In genomic region chr7:118704001-118704850, GRCm38 (mm10) we compare ENCODE assay signal across 9 mouse cellular contexts. TPM values are rescaled to one million over a fixed set of nuclear protein-coding genes. Genes with fewer than 3 reads are reported as not detected.
DNase-seq lines count a peak whose midpoint lies in the region; ATAC-seq and TF ChIP-seq lines count a peak whose summit lies in the region.
"Had no signal": no experiment of that assay in that cellular context is flagged by ENCODE, and none has a peak within 500 bp of the region (broad histone marks: within the 10 kb centered on the region; RNA-seq: fewer than 3 reads in every experiment).

No protein-coding gene starts in this region.

- peak overlapping the region; percentile 59 for H3K4me2 ChIP-seq in forebrain, embryonic 16.5 days (ENCODE audit: low read length)

- H3K27me3 ChIP-seq in E14TG2a.4 (ENCODE audit: insufficient read depth, low read length), result no peaks in the 10 kb centered on the region
- H3K27me3 ChIP-seq in forebrain, embryonic 16.5 days (replicated peaks; ENCODE audit: control insufficient read depth, insufficient read depth, low read length), result no peaks in the 10 kb centered on the region
- H3K27me3 ChIP-seq: Patski had no signal

- H3K4me3 ChIP-seq in E14TG2a.4 (replicated peaks; ENCODE audit: low read length) (peak overlapping the region; percentile 91), macrophage (ENCODE audit: inconsistent target) (peak overlapping the region; percentile 52)
- H3K4me3 ChIP-seq in forebrain, embryonic 16.5 days (replicated peaks; ENCODE audit: low read length), result peak overlapping the region; percentile 91

- no peak overlapping the region for H3K27ac ChIP-seq in forebrain, embryonic 16.5 days (ENCODE audit: low read length)
- no peak overlapping the region for H3K27ac ChIP-seq in macrophage

- no peak overlapping the region for H3K9ac ChIP-seq in forebrain, embryonic 16.5 days (replicated peaks; ENCODE audit: low read depth, low read length)

- H3K4me1 ChIP-seq in E14TG2a.4 (replicated peaks; ENCODE audit: low read depth, low read length), result peaks cover 28% of the 10 kb centered on the region
- peaks cover 21% of the 10 kb centered on the region for H3K4me1 ChIP-seq in forebrain, embryonic 16.5 days (replicated peaks; ENCODE audit: control insufficient read depth, insufficient read depth, low read length)

- 75% methylated on average over 9 of the region's 9 CpGs for WGBS in forebrain, embryonic 16.5 days
- WGBS in macrophage (ENCODE audit: missing documents), result 85% methylated on average over 9 of the region's 9 CpGs

- no peaks in the 10 kb centered on the region for H3K9me3 ChIP-seq in E14TG2a.4 (ENCODE audit: low read length)
- H3K9me3 ChIP-seq in forebrain, embryonic 16.5 days (ENCODE audit: control insufficient read depth, low read length), result no peaks in the 10 kb centered on the region

- no peak for TF ChIP-seq CTCF in E14TG2a.4 (conservative IDR thresholded peaks at IDR 0.05; ENCODE audit: low read length)

- no peak for ATAC-seq in forebrain, embryonic 16.5 days

- peaks cover 24% of the 10 kb centered on the region for H3K36me3 ChIP-seq in E14TG2a.4 (ENCODE audit: insufficient read depth, low read length)
- H3K36me3 ChIP-seq in forebrain, embryonic 16.5 days (ENCODE audit: control insufficient read depth, insufficient read depth), result no peaks in the 10 kb centered on the region
- H3K36me3 ChIP-seq in macrophage (ENCODE audit: inconsistent target), result no peaks in the 10 kb centered on the region

- peaks cover 53% of the 10 kb centered on the region for H3K79me2 ChIP-seq in macrophage (ENCODE audit: inconsistent target)

- intact Hi-C loops in heart, postnatal 14 days (cut with DNase I), result no loop called here

- peak; percentile 70 for DNase-seq in heart, adult 11 months
- DNase-seq in heart, postnatal 14 days, result no peak
- DNase-seq in cerebellum, adult 9-11 months, result no peak
- no peak for DNase-seq in spleen, postnatal 10 days (ENCODE audit: low spot score in 2 of 2)
- DNase-seq in adrenal gland, adult 8-10 months, result no peak

RNA-seq across cellular contexts. Expression of gene Gde1, which starts 1.4 kb away (rescaled TPM):
- 10 to 100 TPM; 25.9 to 28.2 TPM for total RNA-seq in heart, postnatal 14 days (2021)
- polyA plus RNA-seq in forebrain, embryonic 16.5 days (2015; fragmentation: Nextera tagmentation; extraction: Ambion mirVana), result 166 and 174 TPM in 2 replicates
- 10 to 100 TPM in 23 of 26 experiments, 1 to 10 TPM in 3; 8.2 to 30.6 (median 17.9) TPM for total RNA-seq in macrophage (2018; cell fraction: chromatin; rRNA removed)
- 10 to 100 TPM; 44.6 to 66.4 (median 55.3) TPM for total RNA-seq in macrophage (2018; cell fraction: cytosol; rRNA removed)
- total RNA-seq in macrophage (2018; cell fraction: nucleus; rRNA removed), result 10 to 100 TPM; 11.5 to 58.5 (median 32.5) TPM
- 51.1 to 88.2 TPM (median 86.2 TPM) in 3 replicates for polyA plus RNA-seq in macrophage (2018)
- total RNA-seq in adrenal gland, adult 8-10 months (2022), result 100 to 1,000 TPM in 3 of 4 experiments, 10 to 100 TPM in 1; 91.0 to 121 (median 113) TPM

RNA-seq across cellular contexts. Expression of gene Ccp110, which starts 8.1 kb away (rescaled TPM):
- total RNA-seq in heart, postnatal 14 days (2021), result 1 to 10 TPM; 3.2 to 3.4 TPM
- polyA plus RNA-seq in forebrain, embryonic 16.5 days (2015; fragmentation: Nextera tagmentation; extraction: Ambion mirVana), result 40.0 and 42.4 TPM in 2 replicates
- 10 to 100 TPM in 17 of 26 experiments, 1 to 10 TPM in 9; 2.5 to 27.9 (median 13.9) TPM for total RNA-seq in macrophage (2018; cell fraction: chromatin; rRNA removed)
- total RNA-seq in macrophage (2018; cell fraction: cytosol; rRNA removed), result 1 to 10 TPM in 25 of 26 experiments, under 1 TPM in 1; 0.72 to 4.7 (median 3.4) TPM
- 10 to 100 TPM in 9 of 26 experiments, 1 to 10 TPM in 17; 1.6 to 20.0 (median 8.6) TPM for total RNA-seq in macrophage (2018; cell fraction: nucleus; rRNA removed)
- 3.3 to 3.7 TPM (median 3.6 TPM) in 3 replicates for polyA plus RNA-seq in macrophage (2018)
- total RNA-seq in adrenal gland, adult 8-10 months (2022), result 10 to 100 TPM in 2 of 4 experiments, 1 to 10 TPM in 2; 6.3 to 11.2 (median 8.3) TPM

RNA-seq across cellular contexts. Expression of gene Vps35l, which starts 35.8 kb away (rescaled TPM):
- 10 to 100 TPM; 28.2 TPM for total RNA-seq in heart, postnatal 14 days (2021)
- polyA plus RNA-seq in forebrain, embryonic 16.5 days (2015; fragmentation: Nextera tagmentation; extraction: Ambion mirVana), result 103 and 109 TPM in 2 replicates
- total RNA-seq in macrophage (2018; cell fraction: chromatin; rRNA removed), result 100 to 1,000 TPM; 109 to 369 (median 222) TPM
- 100 to 1,000 TPM; 103 to 157 (median 135) TPM for total RNA-seq in macrophage (2018; cell fraction: cytosol; rRNA removed)
- 100 to 1,000 TPM in 18 of 26 experiments, 10 to 100 TPM in 8; 80.9 to 206 (median 115) TPM for total RNA-seq in macrophage (2018; cell fraction: nucleus; rRNA removed)
- 93.8 to 123 TPM (median 106 TPM) in 3 replicates for polyA plus RNA-seq in macrophage (2018)
- 10 to 100 TPM; 64.7 to 73.0 (median 70.2) TPM for total RNA-seq in adrenal gland, adult 8-10 months (2022)
